Mouse (Mus musculus) cerebral cortex, adult 2 months (tissue): ENCODE measurements around the gene Esp6.

Experiments used
- WGBS: fragments of 180-500 bp; shearing (Covaris S2); methylation state at CpG from one replicate; pipeline ENCODE4 v1.1.7; 2018; 5-methylcytosine and 5-hydroxymethylcytosine counted together

Esp6 gene

DNA sequence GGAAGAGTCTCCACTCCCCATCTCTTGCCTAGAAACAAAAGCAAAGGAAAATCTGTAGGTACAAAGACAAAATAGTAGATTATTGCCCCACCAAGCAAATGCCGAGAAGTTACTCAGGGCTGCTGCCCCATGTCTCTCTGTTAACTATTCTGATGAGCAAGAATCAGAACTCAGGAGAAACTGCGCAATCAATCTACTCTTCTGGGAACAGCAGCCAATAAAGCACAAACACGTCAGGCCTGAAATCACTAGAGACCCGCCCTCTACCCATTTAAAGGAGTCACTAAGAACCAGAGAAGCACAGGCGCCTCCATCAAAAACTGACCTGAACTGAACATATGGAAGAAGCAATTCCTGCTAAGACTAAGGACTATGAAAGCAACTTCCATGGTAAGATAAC is at the start of gene Esp6:
Gene Esp6, plus strand, starts transcription at position 301 of the 400 bp plus-strand sequence.
- 87% methylated on average over 5 of the region's 5 CpGs for WGBS

DNA sequence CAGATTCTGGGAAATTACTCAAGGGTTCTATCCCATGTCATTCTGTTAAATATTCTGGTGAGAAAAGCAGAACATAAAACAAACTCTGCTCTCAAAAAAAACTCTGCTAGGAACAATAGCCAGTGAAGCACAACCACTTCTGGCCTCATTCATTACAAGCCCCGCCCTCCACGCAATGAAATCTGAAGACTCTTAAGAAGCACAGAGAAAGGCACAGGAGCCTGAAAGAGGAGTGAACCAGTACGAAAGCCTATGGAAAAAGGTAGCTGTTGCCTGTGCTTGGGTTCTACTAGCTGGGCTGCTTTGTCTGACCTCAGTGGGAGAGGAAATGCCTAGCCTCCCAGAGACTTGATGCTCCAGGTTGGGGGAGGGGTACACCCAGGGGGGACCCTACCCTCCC is 41.5 kb upstream of the Esp6 start, which contains the start of gene Esp8:
Gene Esp8, plus strand, starts transcription at position 205 of the 400 bp plus-strand sequence.
- 33% methylated on average over 3 of the region's 3 CpGs for WGBS

DNA sequence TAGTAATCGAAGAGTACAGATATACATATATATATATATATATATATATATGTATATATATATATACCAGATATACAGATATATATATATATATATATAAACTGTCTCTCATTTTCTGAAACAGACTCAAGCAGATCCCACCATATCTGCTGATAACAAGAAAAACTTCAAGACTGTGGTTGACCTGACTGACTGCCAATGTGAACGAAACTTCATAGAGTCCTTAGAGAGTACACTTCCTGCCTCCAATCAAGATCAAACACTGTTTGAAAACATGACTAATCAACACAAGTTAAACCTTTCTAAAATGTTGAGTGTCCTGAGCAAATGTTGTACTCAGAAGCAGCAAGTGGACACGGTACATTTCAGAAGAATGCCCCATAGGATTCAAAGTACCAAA is 31.5 kb upstream of the Esp6 start:
- WGBS: 61% methylated on average over 3 of the region's 3 CpGs

DNA sequence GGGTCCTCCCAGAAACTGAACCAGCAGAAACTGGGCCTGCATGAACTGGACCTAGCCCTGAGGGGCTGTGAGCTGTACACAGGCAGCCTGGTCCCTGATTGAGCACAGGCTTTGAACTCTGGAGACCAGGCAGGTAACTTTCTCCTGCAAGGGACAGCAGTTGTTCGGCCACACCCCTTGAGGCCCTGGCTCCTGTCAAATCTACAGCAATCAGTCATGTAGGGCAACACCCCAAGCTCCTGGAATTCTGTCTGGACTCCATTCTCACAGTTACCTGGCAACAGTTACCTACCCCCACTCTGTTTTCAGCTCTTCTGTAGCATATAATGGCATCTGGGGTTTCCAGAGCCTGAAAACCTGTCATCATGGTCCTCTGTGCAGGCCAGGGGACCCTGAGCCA is 30.2 kb upstream of the Esp6 start:
- 83% methylated on average over 1 of the region's 1 CpGs for WGBS

DNA sequence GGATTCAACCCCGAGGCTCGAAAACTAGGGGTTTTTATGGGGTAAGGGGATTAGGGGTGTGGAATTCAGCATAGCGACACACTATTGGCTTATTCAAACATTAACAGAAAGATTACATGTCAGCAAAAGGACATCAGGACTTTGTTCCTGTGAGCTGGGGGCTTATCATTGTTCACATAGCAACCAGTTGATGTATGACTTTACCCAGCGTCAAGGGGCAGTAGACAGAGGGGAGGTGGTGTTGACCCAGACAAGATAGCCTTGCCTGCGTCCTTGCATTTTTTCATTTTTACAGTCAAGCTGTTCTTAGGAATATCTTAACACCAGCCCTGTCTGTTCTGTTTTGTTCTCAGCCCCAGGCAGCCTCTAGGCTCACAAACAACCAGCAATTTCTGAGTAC is 14.3 kb upstream of the Esp6 start:
- 85% methylated on average over 5 of the region's 5 CpGs for WGBS

DNA sequence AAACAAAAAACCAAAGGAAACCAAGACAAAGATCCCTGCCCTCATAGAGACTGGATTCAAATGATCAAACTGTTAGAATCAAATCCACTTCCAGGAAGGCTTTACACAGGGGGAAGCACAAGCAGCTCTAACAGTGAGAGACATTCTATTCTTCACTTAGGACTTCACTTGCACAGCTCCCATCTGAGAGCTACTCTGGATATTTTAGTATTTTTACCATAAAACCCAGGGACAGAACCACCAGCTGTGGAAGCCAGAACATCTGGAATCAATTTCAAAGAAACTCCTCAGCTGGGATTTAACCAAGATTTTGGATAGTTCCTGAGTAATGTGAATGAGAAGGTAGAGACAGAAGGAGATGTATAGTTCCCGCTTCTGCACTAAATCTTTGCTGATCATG is 7.8 kb upstream of the Esp6 start:
- 86% methylated on average over 1 of the region's 1 CpGs for WGBS

DNA sequence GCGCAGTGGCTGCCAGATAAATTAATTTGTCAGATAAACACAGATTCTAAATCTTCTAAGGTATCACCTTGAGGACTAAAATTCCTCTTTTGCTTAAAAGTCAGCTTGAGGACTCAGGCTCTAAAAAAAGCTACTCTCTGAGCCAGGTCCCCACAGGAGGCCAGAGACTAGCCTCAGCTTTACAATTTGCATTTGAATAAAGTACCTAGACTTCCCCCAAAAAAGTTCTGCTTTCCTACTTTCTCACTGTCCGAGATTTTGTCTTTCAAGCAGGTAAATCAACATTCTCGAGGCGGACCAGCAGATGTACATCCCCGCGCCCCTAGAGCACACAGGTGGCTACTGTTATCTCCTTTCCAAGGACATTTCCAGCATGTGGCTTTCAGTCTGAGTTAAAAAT is 22.6 kb downstream of the Esp6 start:
- 58% methylated on average over 6 of the region's 6 CpGs for WGBS

DNA sequence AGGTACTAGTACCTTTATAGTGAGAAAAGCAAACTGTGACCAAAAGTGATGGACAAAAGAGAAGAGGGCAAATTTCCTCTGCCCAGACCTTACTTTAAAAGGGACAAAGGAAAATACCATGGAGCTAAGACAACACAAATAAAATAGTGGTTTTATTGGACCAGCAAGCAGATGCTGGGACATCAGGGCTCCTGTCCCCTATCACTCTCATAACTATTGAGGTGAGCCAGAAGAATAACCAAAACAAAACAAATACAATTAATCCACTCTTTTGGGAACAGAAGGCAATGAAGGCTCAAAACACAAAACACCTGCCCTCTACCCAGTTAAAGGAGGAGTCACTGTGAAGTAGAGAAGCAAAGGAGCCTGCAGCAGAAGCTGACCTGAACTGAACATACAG is 37.0 kb downstream of the Esp6 start, which contains the start of gene Esp4:
Gene Esp4, plus strand, starts transcription at position 301 of the 400 bp plus-strand sequence.

